Mouse (Mus musculus) MEL (cell line): ENCODE measurements around the gene Grhl1. TPM values are rescaled to one million over a fixed set of nuclear protein-coding genes. Genes with fewer than 3 reads are reported as not detected.

Source experiments
- polyA plus RNA-seq, 2 experiments: library from polyadenylated mRNA; stranded (reverse) in 1 of 2; unstranded in 1 of 2; fragments of >175 nt in 1 of 2; fragments of >200 nt in 1 of 2; gene quantifications; 2 replicates each; pipeline versions ENCODE4 v1.2.1 to v1.2.4; 2012; ENCODE audit warnings: low replicate concordance in 2 of 2, low read depth in 1 of 2; ENCODE audit not compliant: insufficient read length in 2 of 2, insufficient read depth in 1 of 2, missing spikeins in 1 of 2
- total RNA-seq: library from RNA; depleted of rRNA; stranded (reverse); fragments of 300-350 nt; gene quantifications from 2 replicates; pipeline ENCODE4 v1.2.3, GENCODE M21; 2012; rRNA removed

Gene Grhl1
- total and polyA plus RNA-seq, 3 experiments = 0.50 to 1.3 TPM; not detected in 1

Other genes starting within 250 kb of the Grhl1 start
- 28.0 and 28.1 TPM in 2 replicates for gene Taf1b, start 73.9 kb upstream of the Grhl1 start, total RNA-seq
- 10 to 100 TPM in 1 of 2 experiments, not detected in 1; 26.4 TPM for gene Taf1b, start 73.9 kb upstream of the Grhl1 start, polyA plus RNA-seq
- 1.8 and 2.4 TPM in 2 replicates for gene Klf11, start 79.0 kb downstream of the Grhl1 start, total RNA-seq
- 1 to 10 TPM in 1 of 2 experiments, not detected in 1; 7.2 TPM for gene Klf11, start 79.0 kb downstream of the Grhl1 start, polyA plus RNA-seq
- not detected in 2 replicates for gene Cys1, start 109.5 kb downstream of the Grhl1 start, total RNA-seq
- not detected for gene Cys1, start 109.5 kb downstream of the Grhl1 start, polyA plus RNA-seq
- 81.2 and 88.2 TPM in 2 replicates for gene Rrm2, start 136.0 kb downstream of the Grhl1 start, total RNA-seq
- 100 to 1,000 TPM; 127 to 158 TPM for gene Rrm2, start 136.0 kb downstream of the Grhl1 start, polyA plus RNA-seq